Mouse (Mus musculus) right cerebral cortex, postnatal 14 days (tissue): Measurements from ENCODE around the gene Cspg4.
"Not testable (repeated sequence)": the region's sequence is repeated elsewhere in the genome, so short reads cannot be mapped to it uniquely, and the experiment has no call there.

Experiments
- DNase-seq: peaks from one replicate; pipeline ENCODE4 v3.0.0; 2022

Cspg4 gene

DNA sequence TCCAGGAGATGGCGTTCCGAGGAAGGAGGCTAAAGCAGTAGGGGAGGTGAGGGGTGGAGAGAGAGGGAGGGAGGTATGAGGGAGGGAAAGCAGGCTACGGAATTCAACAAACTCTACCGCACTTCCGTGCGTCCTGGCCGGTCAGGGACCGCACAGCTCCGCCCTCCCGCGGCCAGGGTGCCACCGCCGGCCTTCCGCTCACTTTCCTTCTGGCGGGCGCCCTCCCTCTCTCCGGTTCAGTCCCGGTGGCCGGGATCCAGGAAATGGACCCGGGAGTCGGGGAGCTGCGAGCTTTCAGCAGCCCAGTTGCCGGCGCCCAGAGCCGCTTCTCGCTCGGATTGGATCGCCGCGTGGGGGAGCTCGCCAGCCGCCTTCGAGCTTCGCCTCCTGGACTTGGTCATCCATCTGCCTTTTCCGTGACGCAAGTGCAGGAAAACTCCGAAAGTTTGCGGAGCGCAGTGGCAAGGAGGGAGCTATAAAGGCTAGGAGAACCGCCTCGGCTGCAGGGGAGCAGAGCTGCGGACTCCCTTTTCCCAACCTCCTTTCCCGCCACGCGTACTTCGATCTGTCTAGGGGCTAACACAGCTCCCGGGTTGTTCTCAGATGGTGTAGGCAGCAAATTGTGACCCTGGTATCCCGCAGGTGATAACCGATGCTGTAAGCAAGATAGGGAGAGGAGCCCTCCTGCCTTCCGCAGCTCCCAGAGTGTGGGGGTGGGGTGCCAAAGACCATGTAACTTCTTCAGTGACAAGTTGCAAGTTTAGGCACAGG, 63.4 kb downstream of the Cspg4 start, which contains the start of gene Snx33:
Snx33 (minus strand) TSS at position 331 of the 771 bp plus-strand sequence.
- DNase-seq, result peak; percentile 88

DNA sequence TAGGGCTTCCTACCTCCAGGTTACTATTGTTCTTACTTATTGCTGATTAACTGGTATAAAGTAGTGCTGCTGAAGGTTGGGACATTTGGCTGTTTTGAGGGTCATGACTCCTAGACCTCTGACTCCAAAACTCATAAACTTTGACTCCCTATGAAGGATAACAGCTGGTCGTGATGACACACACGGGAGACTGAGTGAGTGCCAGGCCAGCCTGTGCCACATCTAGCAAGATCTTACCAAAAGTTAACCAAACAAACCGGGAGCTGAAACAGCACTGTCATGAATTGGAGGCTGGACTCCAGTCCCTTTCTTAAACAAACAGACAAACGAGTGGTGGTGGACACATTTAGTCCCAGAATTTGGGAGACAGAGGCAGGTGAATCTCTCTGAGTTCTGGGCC, 64.7 kb downstream of the Cspg4 start:
- no peak for DNase-seq

DNA sequence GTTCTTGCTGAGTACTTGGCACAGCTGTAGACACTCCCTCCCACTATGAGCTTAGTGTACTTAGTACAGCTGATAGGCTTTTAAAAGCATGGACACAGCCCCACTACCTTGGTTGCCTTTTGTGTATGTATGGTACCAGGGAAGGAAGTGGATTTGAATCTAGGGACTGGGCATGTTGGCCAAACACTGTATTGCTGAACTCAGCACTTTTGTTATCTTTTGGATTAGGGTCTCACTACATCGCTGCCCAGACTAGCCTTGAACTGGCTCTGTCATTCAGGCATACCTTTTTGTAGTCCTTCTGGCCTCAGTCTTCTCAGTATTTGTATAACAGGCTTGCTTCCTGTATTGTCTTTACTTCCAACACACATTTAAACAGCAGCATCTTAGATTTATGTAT, 65.7 kb downstream of the Cspg4 start:
- DNase-seq, result no peak

DNA sequence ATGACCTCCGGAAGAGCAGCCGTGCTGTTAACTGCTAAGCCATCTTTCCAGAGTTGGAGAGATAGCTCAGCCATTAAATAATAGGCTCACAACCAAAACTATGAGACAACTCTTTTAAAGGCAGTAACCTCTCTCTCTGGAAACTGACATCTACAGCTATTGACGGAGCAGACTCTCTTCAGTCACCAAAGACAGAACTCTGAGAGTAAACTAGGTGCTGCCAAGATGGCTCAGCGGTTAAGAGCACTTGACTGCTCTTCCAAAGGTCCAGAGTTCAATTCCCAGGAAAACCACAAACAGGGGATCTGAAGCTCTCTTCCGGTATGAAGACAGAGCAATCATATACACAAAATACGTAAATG, 72.0 kb downstream of the Cspg4 start:
- DNase-seq, result no peak

DNA sequence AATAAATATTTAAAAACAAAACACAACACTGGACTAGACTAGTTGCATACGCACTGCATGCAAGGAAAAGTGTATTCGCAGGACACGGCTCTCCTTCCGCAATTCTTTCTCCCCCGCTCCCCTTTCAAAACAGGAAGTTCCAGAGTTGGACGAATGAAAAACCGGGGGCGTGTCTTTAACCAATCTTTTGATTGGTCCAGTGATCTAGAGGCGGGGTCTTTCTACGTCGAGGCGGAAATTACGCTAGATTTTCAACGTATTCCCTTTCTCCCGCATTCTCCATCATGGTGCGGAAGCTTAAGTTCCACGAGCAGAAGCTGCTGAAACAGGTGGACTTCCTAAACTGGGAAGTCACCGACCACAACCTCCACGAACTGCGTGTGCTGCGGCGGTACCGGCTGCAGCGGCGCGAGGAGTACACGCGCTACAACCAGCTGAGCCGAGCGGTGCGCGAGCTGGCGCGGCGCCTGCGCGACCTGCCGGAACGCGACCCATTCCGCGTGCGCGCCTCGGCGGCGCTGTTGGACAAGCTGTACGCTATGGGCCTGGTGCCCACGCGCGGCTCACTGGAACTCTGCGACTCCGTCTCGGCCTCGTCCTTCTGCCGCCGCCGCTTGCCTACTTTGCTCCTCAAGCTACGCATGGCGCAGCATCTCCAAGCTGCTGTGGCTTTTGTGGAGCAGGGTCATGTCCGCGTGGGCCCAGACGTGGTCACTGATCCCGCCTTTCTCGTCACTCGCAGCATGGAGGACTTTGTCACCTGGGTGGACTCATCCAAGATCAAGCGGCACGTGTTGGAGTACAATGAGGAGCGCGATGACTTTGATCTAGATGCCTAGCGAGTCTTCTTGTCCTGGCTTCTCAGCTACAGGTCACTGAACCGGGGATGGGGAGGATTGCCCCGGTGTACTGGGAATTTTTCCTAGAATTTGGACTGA, 72.7 kb downstream of the Cspg4 start, which contains the start of gene Imp3:
Imp3 (plus strand) TSS at position 253 of the 938 bp plus-strand sequence.
- DNase-seq, result peak; percentile 83

DNA sequence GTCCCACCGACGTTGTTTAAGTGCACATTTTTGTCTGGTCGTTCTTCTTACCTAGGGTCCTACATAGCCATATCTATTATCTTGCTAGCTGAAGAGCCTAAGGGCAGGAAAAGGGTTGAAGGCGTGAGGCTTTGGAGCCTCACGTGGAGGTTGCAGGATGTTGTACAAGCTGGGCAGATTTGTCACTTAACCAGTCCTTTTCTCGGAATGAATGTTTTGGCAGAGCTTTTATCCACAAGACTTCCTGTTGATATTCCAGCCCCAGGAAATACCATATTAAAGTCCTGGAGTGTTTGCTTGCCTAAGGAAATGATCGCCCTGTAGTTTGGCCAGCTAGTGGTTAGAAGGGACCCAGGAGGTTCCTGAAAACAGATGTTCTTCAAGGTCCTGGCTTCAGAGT, 73.5 kb downstream of the Cspg4 start:
- no peak for DNase-seq

DNA sequence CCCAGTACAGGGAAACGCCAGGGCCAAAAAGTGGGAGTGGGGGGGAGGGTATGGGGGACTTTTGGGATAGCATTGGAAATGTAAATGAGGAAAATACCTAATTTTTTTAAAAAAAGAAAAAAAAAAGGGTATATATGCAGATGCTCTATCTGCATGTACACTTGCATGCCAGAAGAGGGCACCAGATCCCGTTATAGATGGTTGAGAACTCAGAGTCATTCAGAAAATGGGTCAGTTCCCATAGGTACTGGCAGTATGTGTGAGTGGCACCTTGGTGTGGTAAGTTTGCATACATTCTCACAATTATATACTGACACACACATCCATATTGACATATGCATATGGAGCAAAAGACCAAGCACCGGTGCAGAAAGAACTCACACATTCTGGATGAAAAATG, 82.6 kb downstream of the Cspg4 start:
- DNase-seq, result peak; percentile 32

DNA sequence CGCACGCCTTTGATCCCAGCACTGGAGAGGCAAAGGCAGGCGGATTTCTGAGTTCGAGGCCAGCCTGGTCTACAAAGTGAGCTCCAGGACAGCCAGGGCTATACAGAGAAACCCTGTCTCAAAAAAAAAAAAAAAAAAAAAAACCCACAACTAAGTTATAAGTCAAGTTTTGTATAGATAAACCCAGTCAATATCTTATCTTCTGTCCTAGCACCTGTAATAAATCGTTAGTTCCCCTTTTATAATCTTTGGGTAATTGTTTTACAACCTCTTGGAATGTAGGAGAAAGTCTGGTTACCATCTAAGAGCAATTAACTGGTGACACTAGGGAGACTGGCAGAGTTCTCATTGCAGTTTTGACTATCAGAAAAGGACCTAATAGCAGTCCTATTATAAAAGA, 83.9 kb downstream of the Cspg4 start:
- DNase-seq, result not testable (repeated sequence)
